Mouse (Mus musculus) thymus, adult 2 months (tissue): Measurements from ENCODE around the gene Gipc2.

ENCODE experiments used
- CTCF ChIP-seq: fragments of 200-500 bp; IDR thresholded peaks from 2 replicates; pipeline ENCODE4 v1.5.1; 2012; ENCODE audit warnings: mild to moderate bottlenecking, control low read depth, low read length, moderate library complexity, borderline replicate concordance; ENCODE audit not compliant: control insufficient read depth, poor library complexity, insufficient read depth; ENCODE audit errors: extremely low read depth
- POLR2A ChIP-seq: fragments of 200-500 bp; IDR thresholded peaks from 2 replicates; pipeline ENCODE4 v1.6.1; 2012; ENCODE audit warnings: mild to moderate bottlenecking, low read length, control low read depth, moderate library complexity; ENCODE audit not compliant: control insufficient read depth, poor library complexity, insufficient read depth; ENCODE audit errors: extremely low read depth

DNA sequence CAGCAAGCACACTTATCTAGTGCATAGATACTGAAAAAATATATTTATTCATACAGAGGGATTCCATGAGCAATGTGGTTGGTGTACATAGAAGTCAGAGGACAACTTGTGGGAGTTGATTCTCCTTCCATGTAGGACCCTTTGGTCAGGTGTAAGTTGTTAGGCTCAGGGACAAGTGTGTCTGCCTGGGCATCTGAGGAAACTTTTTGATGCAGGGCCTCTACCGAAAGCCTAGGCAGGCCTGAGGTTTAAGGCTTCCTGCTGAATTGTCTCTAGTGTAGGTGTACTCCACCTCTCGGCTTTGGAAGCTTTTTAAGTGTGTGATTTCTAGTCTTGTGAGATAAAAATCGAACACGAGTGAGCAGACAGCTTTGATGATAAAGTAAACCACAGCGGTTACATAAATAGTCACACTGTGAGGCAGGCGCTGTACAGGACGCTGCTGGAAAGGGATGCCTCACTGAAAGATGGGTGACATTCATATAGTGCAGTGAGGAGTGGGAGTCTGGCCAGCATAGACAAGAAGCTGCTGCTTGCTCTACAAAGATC lies 45.8 kb upstream of the Gipc2 start:
- no peak for TF ChIP-seq POLR2A
- TF ChIP-seq CTCF: no peak
